Mouse (Mus musculus): Measurements from ENCODE around the gene Tagln2. TPM values are rescaled to one million over a fixed set of nuclear protein-coding genes. Genes with fewer than 3 reads are reported as not detected.

Tagln2 gene
- total RNA-seq, 1 experiment from 2014 or later: 105 TPM

DNA sequence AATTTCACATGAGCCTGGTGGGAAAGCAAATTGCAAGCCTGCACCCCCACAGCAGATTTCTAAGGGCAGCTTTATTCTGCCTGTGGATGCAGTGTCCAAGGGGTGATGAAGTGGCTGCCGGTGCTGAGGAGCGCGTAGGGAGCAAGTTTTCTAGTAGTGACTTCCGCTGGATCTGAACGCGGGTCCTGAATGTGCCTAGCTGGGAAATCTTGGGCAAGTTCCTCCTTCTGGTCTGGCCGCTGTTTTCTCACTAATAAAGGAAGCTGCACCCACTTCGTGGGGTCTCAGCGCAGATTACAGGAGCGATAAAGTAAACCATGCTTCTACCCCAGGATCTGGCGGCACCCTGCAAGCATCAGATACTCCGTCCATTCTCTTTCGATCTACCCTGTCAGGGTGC lies 18.7 kb upstream of the Tagln2 start:
- no peak for DNase-seq

DNA sequence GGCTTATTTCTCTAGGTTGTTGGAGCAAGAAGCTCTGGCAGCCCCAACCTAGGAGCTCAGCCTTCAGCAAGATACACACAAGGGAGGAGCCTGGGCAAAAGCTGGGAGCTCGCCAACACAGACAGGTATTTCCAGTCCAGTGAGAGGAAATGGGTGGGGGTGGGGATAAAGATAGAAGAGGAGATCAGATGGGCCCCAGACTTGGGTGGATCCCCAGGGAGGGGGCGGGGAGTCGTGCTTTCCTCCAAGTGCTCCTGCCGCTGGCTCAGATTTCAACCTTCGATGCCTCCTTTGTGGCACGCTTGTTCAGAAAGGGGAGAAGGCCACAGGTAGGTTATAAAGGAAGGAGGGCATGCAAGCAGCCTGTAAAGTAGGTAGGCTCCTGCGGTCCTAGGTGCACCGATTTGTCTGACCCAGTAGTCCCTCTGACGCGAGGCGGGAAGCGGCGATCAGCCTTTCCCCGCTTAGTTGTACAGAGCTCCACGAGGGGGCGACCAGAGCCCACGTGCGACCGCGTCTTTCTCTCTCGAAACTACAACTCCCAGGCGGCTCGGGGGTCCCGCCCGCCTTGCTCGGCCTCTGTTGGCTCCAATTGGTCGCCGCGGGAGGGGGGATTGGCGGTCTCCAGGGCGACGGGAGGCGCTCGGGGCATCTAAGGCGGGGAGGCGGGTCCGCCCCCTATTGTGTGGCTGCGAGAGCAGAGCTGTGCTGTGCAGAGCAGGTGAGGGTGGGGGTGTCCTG lies 18.1 kb upstream of the Tagln2 start, which contains the start of gene Igsf9:
Gene Igsf9 (plus strand): TSS at position 249 of the 741 bp plus-strand sequence.
- DNase-seq: peak; percentile 92

DNA sequence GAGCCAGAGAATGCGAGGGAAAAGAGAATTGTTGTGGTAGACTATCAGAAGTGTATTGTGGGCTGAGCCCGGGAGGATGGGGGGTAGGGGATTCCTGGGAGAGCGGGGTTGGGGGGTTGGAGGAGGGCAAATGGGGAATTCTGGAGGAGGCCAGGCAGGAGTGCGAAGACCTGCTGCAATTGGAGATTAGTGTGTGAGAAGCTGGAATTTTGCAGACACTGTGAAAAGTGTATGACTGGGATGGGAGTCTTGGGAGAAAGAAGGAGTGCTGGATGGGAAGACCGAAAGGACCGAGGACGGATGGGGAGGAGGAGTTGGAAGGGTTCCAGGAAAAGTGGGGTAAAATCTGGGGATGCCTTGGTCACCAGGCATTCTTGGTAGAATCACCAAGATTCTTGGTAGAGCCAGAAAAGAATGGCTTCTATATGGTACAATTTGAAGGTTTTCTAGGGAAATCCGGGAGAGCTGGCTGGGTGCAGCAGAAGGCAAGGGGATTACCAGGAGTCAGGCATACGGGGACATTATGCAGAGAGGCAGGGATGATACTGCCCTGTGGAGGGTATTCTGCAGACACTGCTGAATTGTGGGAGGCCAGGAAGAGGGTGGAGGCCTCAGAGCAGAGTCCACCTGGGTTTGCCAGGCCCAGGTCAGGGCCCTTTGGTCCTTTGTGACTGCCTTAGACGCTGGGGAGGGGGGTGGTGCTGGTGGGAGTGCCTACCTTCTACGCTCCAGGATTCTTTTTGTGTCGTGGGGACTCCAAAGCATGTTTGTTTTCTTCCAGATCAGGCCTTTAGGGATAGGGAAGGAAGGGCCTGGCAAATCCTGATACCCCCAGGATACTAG lies 17.1 kb upstream of the Tagln2 start:
- DNase-seq: no peak

DNA sequence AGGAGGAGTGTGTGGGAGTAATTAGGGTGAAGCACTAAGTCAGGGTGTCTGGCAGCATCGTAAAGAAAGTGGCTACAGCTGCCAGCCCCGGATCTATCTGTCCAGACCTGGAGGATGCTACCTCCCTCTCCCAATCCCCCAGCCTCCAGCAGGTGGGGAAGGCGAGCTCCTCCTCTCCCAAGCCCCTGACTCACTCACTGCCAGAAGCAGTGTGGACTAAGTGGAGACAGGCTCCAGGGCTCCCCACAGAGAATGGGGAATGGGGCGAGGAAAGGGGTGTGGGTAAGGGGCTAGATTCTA lies 16.5 kb upstream of the Tagln2 start:
- DNase-seq: no peak

DNA sequence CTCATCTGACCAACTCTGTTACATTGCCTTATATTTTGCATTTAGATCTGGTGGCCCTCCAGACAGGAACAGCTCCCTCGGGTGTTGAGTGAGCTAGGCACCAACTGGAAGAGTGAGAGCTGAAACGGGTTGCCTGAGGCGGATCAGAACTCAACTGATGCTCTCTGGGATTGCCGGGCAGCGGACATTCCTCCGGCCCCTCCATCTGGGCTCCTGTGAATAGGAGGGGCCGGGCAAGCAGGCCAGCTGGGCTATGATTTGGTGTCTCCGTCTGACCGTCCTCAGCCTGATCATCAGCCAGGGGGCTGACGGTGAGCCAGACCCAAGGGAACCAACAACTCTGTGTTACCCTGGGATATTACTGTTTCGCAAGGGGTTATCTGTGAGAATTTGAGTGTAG lies 15.6 kb upstream of the Tagln2 start:
- DNase-seq: no peak

DNA sequence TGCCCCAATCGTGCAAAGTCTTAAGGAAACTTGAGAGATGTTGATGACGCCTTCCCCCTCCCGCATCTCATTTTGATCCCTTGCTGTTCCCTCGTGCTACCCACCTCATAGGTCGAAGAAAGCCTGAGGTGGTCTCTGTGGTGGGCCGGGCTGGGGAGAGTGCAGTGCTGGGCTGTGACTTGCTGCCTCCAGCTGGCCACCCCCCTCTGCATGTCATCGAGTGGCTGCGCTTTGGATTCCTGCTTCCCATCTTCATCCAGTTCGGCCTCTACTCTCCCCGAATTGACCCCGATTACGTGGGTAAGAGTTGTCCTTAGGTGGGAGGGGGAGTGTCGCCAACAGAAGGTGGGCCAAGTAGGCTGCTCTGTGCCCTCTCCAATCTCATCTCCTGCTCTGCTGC lies 15.2 kb upstream of the Tagln2 start:
- no peak for DNase-seq

DNA sequence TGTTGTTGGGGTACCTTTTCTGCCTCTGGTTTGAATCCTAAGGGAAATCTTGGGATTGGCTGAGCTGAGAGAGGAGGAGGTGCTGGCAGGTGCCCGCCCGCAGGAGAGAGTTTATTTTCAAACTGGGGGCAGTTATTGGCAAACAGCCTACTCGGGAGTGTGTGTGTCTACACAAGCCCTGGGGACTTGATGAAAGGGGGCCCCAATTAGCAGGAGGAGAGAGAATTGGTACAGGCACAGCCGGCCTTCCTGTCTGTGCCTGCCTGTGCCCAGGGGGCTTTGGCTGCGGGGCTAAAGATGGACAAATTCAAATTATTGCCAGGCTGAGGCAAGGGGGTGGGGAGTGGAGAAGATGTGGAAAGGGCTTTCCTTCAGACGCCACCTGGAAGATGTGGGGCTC lies 14.0 kb upstream of the Tagln2 start:
- no peak for DNase-seq

DNA sequence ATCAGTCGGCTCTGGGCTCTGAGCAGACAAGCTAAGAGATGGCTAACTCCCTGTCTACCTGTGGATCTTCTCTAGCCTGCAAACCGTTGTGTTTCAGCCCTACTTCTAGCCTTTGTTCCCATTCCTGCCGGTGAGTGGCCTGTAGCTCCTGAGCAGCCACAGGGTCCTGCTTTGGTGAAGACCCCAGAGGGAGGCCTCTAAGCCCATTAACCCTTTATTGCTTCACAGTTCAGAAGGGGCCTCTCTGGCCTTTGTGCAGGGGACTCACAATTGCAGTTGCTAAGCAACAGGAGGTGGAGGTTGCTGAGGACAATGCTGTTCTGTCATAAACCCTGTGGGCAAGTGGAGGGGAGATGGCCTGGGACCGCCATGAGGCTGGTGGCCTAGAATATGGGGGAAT lies 13.6 kb upstream of the Tagln2 start:
- no peak for DNase-seq

DNA sequence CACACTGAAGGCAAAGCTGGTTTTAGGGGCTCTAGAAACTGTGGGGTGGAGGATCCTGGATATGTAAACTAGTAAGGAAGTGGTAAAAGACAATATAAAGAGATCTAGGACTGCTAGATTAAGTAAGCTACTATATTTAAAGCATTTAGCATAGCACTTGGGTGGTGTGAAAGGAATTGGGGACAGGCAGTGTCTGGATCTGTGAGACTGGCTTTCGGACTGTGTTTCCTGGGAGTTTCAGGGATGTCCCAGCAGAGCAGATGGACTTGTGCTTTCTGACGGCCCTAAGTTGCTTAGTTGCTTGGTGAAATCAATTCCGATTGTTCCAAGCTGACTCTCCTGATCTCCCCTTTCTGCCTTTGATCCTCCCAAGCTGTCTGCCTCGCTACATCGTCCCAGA lies 13.2 kb upstream of the Tagln2 start:
- no peak for DNase-seq

DNA sequence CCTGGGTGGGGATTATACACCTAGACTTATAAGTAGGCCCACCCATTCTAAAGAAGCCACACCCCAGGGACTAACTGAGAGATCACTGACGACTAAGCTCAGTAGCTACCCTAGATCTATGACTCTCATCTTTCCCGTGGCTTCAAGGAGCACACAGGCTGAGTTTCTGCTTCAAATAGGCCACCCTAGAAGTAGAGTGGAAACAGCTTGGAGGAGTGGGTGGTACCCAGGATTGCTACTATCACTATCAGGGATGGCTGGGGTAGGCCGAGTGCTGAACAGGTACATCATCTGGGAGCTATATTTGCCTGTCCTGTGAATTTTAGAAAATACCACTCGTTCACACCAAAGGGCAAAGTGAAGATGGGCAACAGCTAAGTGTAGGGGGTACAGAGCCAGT lies 12.0 kb upstream of the Tagln2 start:
- no peak for DNase-seq

DNA sequence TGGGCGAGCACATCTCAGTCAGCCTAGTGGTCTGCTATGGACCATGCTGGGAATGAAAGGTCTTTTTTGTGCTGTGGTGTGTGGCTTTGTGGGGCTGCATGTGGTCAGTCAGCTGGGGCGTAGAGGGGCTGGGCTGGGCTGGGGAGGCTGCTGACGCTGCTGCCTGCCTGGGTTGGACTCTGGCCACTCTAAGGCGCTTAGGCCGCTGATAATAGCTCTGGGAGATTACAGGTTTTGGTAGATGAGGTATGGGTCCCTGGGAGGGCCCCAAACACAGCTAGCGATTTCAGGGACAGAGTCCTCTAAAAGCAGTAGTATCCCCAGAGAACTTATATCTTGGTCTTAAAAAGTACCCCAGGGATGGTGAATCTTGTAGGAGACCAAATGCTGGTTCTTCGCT lies 11.0 kb upstream of the Tagln2 start:
- DNase-seq: no peak

DNA sequence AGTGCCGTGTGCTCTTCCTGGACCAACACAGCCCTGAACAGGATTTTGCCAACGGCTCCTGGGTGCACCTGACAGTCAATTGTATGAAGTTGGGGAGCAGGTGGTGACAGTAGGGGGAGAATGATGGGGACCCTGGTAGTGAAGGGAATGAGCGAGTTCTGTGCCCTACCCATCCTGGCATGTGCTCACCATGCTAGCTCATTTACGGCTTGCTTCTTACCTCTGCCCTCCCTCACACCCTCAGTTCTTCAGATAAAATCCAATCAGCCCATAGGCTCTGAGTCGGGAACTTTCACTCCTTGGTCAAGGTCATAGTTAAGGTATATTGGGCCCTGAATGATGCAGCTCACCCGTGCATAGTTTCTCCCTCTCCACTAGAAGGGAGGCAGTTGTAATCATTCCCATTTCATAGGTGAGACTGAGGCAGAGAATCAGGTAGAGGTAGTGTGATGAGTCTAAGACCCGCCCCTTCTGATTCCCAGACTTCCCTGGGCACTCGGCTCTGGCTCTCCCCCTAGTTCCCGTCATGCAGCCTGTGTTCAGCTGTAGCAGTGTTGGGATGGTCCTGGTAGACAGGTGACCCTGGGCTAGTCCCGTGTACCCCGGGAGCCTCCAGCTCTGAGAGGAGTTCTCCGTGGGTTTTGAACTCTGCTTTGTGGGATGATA lies 10.1 kb upstream of the Tagln2 start:
- DNase-seq: no peak

DNA sequence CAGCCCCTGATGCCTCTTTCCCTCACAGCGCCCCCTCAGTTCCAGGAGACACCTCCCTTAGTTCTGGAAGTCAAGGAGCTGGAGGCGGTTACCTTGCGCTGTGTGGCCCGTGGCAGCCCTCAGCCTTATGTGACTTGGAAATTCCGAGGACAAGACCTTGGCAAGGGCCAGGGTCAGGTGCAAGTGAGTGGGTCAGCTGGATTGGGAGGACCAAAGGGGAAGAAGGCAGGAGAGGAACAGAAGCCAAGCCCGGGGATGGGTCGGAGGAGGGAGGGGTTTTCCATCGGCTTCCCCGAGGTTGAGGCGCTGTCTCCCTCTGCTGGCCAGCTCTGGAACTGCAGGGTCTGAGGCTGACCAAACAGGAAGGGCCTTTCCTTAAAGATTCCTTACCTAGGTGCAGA lies 9.6 kb upstream of the Tagln2 start:
- peak; percentile 90 for DNase-seq

DNA sequence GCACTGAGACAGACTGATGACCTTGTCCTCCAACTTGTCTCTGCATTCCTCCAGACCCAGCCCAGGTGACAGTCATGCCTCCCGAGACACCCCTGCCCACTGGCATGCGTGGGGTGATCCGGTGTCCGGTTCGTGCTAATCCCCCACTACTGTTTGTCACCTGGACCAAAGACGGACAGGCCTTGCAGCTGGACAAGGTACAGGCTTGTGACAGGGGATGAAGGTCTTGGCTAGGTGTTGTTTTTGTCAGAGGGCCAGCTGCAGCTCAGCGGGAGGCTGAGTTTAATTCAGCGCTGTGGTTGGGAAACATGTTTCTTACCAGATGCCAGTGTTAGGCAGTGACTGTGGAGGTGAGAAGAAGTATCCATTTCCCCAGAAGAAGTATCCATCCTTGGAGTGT lies 7.8 kb upstream of the Tagln2 start:
- no peak for DNase-seq

DNA sequence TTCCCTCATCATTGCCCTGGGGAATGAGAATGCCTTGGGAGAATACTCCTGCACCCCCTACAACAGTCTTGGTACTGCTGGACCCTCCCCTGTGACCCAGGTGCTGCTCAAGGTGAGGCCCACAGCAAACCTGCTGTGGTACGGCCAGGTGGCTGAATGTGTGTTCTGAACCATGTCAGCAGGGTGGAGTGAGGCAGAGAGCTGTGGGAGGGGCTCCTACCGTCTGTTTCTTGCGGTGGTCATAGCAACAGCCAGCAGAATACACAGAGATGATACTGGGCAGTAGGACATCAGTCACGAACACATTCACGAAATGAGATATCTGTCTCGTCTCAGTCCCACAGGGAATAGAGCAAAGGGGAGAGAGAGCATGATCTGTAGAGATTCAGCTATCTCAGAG lies 6.3 kb upstream of the Tagln2 start:
- DNase-seq: no peak

DNA sequence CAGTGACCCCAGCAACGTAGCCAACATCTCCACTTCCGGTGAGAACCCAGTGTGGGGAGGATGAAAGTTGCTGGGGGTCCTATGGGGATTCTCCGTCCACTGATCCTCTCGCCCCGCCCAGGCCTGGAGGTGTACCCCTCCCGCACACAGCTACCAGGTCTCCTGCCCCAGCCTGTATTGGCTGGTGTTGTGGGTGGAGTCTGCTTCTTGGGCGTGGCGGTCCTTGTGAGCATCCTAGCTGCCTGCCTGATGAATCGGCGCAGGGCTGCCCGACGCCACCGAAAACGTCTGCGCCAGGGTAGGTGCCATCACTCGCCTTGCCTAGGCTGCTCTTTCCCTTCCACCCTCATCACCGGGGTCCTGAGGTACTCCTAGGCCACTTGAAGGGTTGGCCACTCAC lies 3.8 kb upstream of the Tagln2 start:
- no peak for DNase-seq

DNA sequence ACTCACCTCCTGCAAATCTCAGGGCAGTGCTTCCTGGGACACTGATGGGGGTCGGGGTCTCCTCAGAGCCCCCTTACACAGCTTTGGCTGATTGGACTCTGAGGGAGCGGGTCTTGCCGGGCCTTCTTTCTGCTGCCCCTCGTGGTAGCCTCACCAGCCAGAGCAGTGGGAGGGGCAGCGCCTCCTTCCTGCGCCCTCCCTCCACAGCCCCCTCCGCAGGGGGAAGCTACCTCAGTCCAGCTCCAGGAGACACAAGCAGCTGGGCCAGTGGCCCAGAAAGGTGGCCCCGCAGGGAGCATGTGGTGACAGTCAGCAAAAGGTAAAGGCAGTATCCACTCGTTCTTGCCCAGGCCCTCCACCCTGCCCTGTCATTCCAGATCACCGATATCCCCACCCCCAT lies 2.4 kb upstream of the Tagln2 start:
- no peak for DNase-seq

DNA sequence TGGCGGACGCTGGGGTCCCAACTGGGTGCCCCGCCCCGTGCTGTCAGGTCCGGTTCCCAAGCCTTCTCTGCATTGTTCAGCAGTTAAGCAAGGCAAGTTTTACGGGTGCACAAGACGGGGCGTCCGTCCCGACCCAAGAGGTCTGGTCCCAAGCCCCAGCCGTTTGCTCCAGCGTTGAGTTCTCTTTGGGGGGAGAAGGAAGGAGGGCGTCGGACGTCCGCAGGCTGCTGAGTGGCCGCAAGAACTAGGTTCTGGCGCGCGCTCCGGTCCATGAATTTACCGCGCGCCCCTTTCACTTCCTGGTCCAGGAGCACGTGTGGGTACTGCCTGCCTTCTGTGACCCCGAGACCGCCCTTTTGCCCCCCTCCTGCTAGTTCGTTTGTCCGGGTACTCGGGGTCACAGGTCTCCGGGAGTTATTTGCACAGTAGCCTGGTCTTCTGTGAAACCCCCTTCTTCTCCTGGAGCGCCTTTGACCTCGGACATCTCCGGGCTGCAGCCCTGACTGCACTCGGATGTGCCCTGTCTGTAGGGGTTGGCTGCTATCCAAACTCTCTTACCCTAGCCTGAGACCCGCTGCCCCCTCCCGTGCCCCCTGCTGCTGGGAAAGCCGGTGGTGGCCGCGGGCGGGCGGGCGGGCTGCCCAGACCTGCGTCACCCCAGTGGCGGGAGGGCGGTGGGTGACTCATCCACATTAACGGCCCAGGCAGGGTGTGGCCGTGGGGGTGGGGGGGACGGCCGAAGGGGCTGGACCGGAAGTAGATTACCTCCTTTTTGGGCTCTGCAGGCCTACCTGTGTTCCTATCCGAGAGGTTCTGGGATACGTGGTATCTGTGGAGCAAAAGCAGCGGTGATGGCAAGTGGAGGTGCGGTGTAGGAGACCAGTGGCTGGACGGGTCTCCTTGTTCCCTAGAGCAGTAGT lies 864 bp downstream of the Tagln2 start:
- peak; percentile 88 for DNase-seq

DNA sequence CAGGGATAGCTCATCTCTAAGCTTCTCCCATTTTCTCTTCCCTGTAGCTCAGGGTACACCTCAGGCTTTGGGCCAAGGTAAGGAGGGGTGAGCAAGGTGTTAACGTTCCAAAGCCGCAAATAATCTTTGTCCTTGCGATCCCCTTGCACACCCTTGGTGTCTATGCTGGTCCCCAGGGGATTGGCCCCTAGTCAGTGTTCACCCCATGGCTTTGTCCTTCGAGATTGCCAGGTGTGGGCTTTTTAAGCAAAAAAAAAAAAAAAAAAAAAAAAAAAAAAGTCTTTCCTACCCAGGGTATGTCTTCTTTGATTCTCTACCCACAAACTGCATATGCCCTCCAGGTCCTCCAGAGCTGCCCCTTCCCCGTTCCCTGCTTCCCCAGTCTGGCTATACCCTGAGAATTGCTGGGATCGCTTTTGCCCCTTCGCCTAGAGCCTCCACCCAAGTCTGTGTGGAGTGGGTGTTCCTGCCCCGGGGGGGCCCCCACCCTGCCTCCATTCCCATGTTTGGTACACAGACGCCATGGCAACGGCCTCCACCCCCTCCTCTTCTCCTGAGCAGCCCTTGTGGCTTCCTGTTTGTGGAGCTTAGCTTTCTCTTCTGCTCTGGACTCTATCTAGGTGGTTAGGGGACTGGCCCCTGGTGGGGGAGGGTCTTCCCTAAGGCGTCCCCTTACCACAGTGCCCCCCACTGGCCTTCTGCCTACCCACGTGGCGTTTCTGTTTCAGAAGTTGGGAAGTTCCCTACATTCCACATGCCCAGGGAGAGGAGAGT lies 1.7 kb downstream of the Tagln2 start:
- DNase-seq: peak; percentile 73

DNA sequence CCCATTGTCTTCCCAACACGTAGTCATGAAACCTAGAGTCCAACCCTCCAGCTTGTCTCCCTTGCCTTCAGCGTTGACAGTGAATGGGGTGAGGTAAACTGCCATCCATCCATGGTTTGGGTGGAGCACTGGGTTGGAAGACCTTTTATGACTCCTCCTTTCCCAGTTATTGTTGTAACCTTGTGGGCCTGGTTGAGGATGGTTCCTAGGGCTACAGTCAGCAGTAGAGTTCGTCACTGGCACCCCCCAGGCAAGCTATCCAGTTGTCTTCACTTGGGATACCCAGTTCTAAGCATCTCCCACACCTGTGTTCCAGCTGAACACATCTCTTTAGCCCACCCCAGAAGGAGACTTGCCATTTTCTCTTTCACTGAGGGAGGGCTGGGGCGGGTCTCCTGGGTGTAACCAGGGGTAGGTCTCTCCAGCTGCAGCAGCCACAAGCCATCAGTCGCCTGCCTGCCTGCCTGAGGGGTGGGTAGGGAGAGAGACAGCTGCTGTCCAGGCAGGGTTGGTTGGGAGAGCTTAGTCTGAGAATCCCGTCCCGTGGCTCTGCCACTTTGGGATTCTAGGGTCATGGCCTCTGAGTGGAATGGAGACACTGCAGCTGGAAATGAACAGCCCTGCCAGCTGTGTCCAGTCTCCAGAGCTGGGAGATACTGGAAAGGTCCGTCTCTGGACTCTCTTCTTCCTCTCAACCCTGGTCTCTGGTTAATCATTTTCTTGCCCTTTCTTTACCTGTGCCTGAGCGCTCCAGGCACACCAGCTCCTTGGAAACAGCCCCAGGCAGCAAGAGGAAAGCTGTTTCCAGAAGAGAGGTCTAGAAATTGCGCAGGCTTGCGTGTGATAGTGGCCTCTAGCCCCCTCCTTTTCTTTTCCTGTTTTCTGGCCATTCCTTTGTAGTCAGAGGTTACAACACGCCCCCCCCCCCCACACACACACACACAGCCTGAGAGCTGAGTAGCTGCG lies 2.6 kb downstream of the Tagln2 start:
- DNase-seq: no peak

Measured in adrenal gland, postnatal 14 days (tissue).